10 mouse cellular contexts compared by ENCODE assay signal in the genomic region with DNA sequence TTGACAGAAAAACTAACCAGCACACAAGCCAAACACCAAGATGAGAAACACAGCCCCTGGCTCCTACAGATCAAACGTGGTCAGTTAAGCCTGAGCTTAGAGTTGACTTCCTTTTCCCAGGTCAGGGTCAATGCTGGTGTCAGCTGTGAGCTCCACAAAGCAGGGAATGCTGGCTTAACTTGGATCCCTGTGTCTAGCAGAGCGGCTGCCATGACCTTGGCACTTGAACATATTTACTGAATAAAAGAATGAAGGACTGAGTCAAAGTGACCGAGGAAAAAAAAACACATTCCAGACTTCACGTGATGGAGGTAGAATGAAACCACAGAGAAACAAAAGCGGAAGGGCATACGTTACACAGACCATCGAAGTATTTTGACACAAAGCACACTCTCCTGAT.
"Had no signal": no experiment of that assay in that cellular context is flagged by ENCODE, and none has a peak within 500 bp of the region (broad histone marks: within the 10 kb centered on the region; RNA-seq: fewer than 3 reads in every experiment).

No protein-coding gene starts in this region.

- DNase-seq: kidney, adult 2 months; kidney, postnatal 25 days; layer of hippocampus, adult 9-11 months; liver, embryonic 13.5 days; lung, adult 2 months; midbrain, embryonic 14.5 days; retina, postnatal 1 day; right cerebral cortex, postnatal 25 days; spleen, adult 18-20 months; thymus, postnatal 25 days had no signal
